Mouse (Mus musculus) MEL (cell line): ENCODE measurements around the gene Scn1b. TPM values are rescaled to one million over a fixed set of nuclear protein-coding genes. Genes with fewer than 3 reads are reported as not detected.

ENCODE experiments used
- DNase-seq: peaks from one replicate; pipeline ENCODE4 v3.0.0; 2011; ENCODE audit warnings: low read depth, low spot score
- H3K27ac ChIP-seq: 2 replicates; pipeline ENCODE4 v1.5.1; 2012; ENCODE audit warnings: low read depth, mild to moderate bottlenecking, control low read depth, low read length, moderate library complexity; ENCODE audit not compliant: control insufficient read depth
- H3K27me3 ChIP-seq, 2 experiments: fragments of 150-350 bp in 1 of 2; sonication (generic) in 1 of 2; 2 replicates each; pipeline ENCODE4 v1.6.1; 2012; ENCODE audit warnings: low read length in 2 of 2, mild to moderate bottlenecking in 2 of 2, improper control_type of control experiment in 1 of 2, moderate library complexity in 1 of 2; ENCODE audit not compliant: insufficient read depth in 2 of 2, control insufficient read depth in 1 of 2
- H3K36me3 ChIP-seq, 2 experiments: 2 replicates each; pipeline ENCODE4 v1.6.1; 2012 to 2014; ENCODE audit warnings: low read length in 2 of 2, improper control_type of control experiment in 1 of 2, inconsistent platforms in 1 of 2, mild to moderate bottlenecking in 1 of 2; ENCODE audit not compliant: insufficient read depth in 2 of 2, control insufficient read depth in 1 of 2
- H3K4me1 ChIP-seq, 2 experiments: fragments of 150-350 bp in 1 of 2; sonication (generic) in 1 of 2; 2 replicates each; pipeline ENCODE4 v1.6.1; 2012; ENCODE audit warnings: low read length in 2 of 2, improper control_type of control experiment in 1 of 2, mild to moderate bottlenecking in 1 of 2; ENCODE audit not compliant: insufficient read depth in 2 of 2, control insufficient read depth in 1 of 2
- H3K4me3 ChIP-seq, 2 experiments: fragments of 150-350 bp in 1 of 2; sonication (generic) in 1 of 2; 2 replicates each; pipeline ENCODE4 v1.5.1; 2012; ENCODE audit warnings: low read depth in 2 of 2, low read length in 2 of 2, mild to moderate bottlenecking in 2 of 2, moderate library complexity in 2 of 2, control low read depth in 1 of 2, improper control_type of control experiment in 1 of 2; ENCODE audit not compliant: control insufficient read depth in 1 of 2, insufficient read depth in 1 of 2
- H3K79me2 ChIP-seq: 2 replicates; pipeline ENCODE4 v1.6.1; 2012; ENCODE audit warnings: mild to moderate bottlenecking, low read length, moderate library complexity; ENCODE audit not compliant: control insufficient read depth, poor library complexity, insufficient read depth
- H3K9ac ChIP-seq: 2 replicates; pipeline ENCODE4 v1.6.1; 2012; ENCODE audit warnings: low read depth, mild to moderate bottlenecking, control low read depth, low read length, moderate library complexity; ENCODE audit not compliant: control insufficient read depth, poor library complexity, severe bottlenecking
- H3K9me3 ChIP-seq: fragments of 150-350 bp; sonication (generic); replicated peaks from 2 replicates; pipeline ENCODE4 v1.6.1; 2012; ENCODE audit warnings: mild to moderate bottlenecking, low read length, improper control_type of control experiment, moderate library complexity; ENCODE audit not compliant: insufficient read depth
- BHLHE40 ChIP-seq: IDR thresholded peaks from 2 replicates; pipeline ENCODE4 v1.6.1; 2012; ENCODE audit warnings: low read depth, mild to moderate bottlenecking, inconsistent platforms, low read length, improper control_type of control experiment, borderline replicate concordance
- CHD1 ChIP-seq: IDR thresholded peaks from 2 replicates; pipeline ENCODE4 v1.6.1; 2012; ENCODE audit warnings: low read depth, mild to moderate bottlenecking, inconsistent platforms, low read length, improper control_type of control experiment
- CHD2 ChIP-seq: IDR thresholded peaks from 2 replicates; pipeline ENCODE4 v1.6.1; 2011; ENCODE audit warnings: low read length, improper control_type of control experiment
- CTCF ChIP-seq, 3 experiments: IDR thresholded peaks in 2 of 3; conservative IDR thresholded peaks in 1 of 3; 2 replicates each; pipeline ENCODE4 v1.5.1; 2011 to 2012; ENCODE audit warnings: low read length in 3 of 3, low read depth in 2 of 3, mild to moderate bottlenecking in 2 of 3, improper control_type of control experiment in 1 of 3, inconsistent platforms in 1 of 3, mixed read lengths in 1 of 3, moderate library complexity in 1 of 3; ENCODE audit not compliant: control insufficient read depth in 1 of 3, insufficient read depth in 1 of 3, poor library complexity in 1 of 3, severe bottlenecking in 1 of 3
- E2F4 ChIP-seq: IDR thresholded peaks from 2 replicates; pipeline ENCODE4 v1.6.1; 2011; ENCODE audit warnings: low read depth, low read length, improper control_type of control experiment, borderline replicate concordance
- ELF1 ChIP-seq: IDR thresholded peaks from 2 replicates; pipeline ENCODE4 v1.6.1; 2014; ENCODE audit warnings: low read depth, mild to moderate bottlenecking, inconsistent platforms, low read length, improper control_type of control experiment, moderate library complexity
- ETS1 ChIP-seq: IDR thresholded peaks from 2 replicates; pipeline ENCODE4 v1.6.1; 2012; ENCODE audit warnings: low read depth, mild to moderate bottlenecking, inconsistent platforms, low read length, improper control_type of control experiment, moderate library complexity
- GABPA ChIP-seq: IDR thresholded peaks from 2 replicates; pipeline ENCODE4 v1.6.1; 2012; ENCODE audit warnings: low read depth, mild to moderate bottlenecking, inconsistent platforms, low read length, improper control_type of control experiment, moderate library complexity
- HCFC1 ChIP-seq: IDR thresholded peaks from 2 replicates; pipeline ENCODE4 v1.6.1; 2012; ENCODE audit warnings: low read depth, mild to moderate bottlenecking, inconsistent platforms, low read length, improper control_type of control experiment, moderate library complexity
- MAFK ChIP-seq: IDR thresholded peaks from 2 replicates; pipeline ENCODE4 v1.6.1; 2011; ENCODE audit warnings: low read depth, mild to moderate bottlenecking, low read length, improper control_type of control experiment, borderline replicate concordance
- MAZ ChIP-seq: IDR thresholded peaks from 2 replicates; pipeline ENCODE4 v1.6.1; 2012; ENCODE audit warnings: low read depth, mild to moderate bottlenecking, inconsistent platforms, low read length, improper control_type of control experiment
- MYB ChIP-seq: IDR thresholded peaks from 2 replicates; pipeline ENCODE4 v1.6.1; 2011; ENCODE audit warnings: mild to moderate bottlenecking, low read depth, low read length, improper control_type of control experiment
- MYC ChIP-seq: IDR thresholded peaks from 2 replicates; pipeline ENCODE4 v1.6.1; 2011; ENCODE audit warnings: low read depth, mild to moderate bottlenecking, low read length, improper control_type of control experiment, moderate library complexity
- NELFE ChIP-seq: IDR thresholded peaks from 2 replicates; pipeline ENCODE4 v1.6.1; 2011; ENCODE audit warnings: low read depth, low read length, improper control_type of control experiment
- POLR2AphosphoS2 ChIP-seq: IDR thresholded peaks from 2 replicates; pipeline ENCODE4 v1.6.1; 2011; ENCODE audit warnings: low read length, improper control_type of control experiment
- POLR2AphosphoS5 ChIP-seq: IDR thresholded peaks from 2 replicates; pipeline ENCODE4 v1.6.1; 2012; ENCODE audit warnings: low read depth, borderline replicate concordance, mild to moderate bottlenecking, inconsistent platforms, low read length, moderate library complexity, mixed read lengths
- RAD21 ChIP-seq: IDR thresholded peaks from 2 replicates; pipeline ENCODE4 v1.6.1; 2011; ENCODE audit warnings: mild to moderate bottlenecking, low read depth, low read length, improper control_type of control experiment
- SIN3A ChIP-seq: IDR thresholded peaks from 2 replicates; pipeline ENCODE4 v1.6.1; 2012; ENCODE audit warnings: low read length, improper control_type of control experiment, inconsistent platforms
- UBTF ChIP-seq: IDR thresholded peaks from 2 replicates; pipeline ENCODE4 v1.6.1; 2012; ENCODE audit warnings: low read depth, mild to moderate bottlenecking, inconsistent platforms, low read length, improper control_type of control experiment, moderate library complexity, borderline replicate concordance; ENCODE audit not compliant: insufficient read depth
- ZC3H11A ChIP-seq: IDR thresholded peaks from 2 replicates; pipeline ENCODE4 v1.6.1; 2012; ENCODE audit warnings: low read depth, mild to moderate bottlenecking, inconsistent platforms, low read length, improper control_type of control experiment
- ZKSCAN1 ChIP-seq: IDR thresholded peaks from 2 replicates; pipeline ENCODE4 v1.6.1; 2012; ENCODE audit warnings: low read depth, mild to moderate bottlenecking, inconsistent platforms, low read length, improper control_type of control experiment, moderate library complexity
- ZMIZ1 ChIP-seq: IDR thresholded peaks from 2 replicates; pipeline ENCODE4 v1.6.1; 2012; ENCODE audit warnings: low read depth, mild to moderate bottlenecking, inconsistent platforms, low read length, improper control_type of control experiment, moderate library complexity
- ZNF384 ChIP-seq: IDR thresholded peaks from 2 replicates; pipeline ENCODE4 v1.6.1; 2012; ENCODE audit warnings: low read depth, mild to moderate bottlenecking, inconsistent platforms, low read length, improper control_type of control experiment
- polyA plus RNA-seq, 2 experiments: library from polyadenylated mRNA; stranded (reverse) in 1 of 2; unstranded in 1 of 2; fragments of >175 nt in 1 of 2; fragments of >200 nt in 1 of 2; gene quantifications; 2 replicates each; pipeline versions ENCODE4 v1.2.1 to v1.2.4; 2012; ENCODE audit warnings: low replicate concordance in 2 of 2, low read depth in 1 of 2; ENCODE audit not compliant: insufficient read length in 2 of 2, insufficient read depth in 1 of 2, missing spikeins in 1 of 2
- total RNA-seq: library from RNA; depleted of rRNA; stranded (reverse); fragments of 300-350 nt; gene quantifications from 2 replicates; pipeline ENCODE4 v1.2.3, GENCODE M21; 2012

The Scn1b gene
- total and polyA plus RNA-seq, 3 experiments, result not detected

GRCm38 (mm10) chr7:31155296-31156033, 28.7 kb upstream of the Scn1b start, which contains the start of gene Gramd1a (continued):
- TF ChIP-seq ELF1 (no peak), UBTF (no peak), CHD1 (no peak)

GRCm38 (mm10) chr7:31153536-31154320, 26.9 kb upstream of the Scn1b start:
- Histone ChIP-seq H3K36me3 (peaks cover 0 to 9% of the 10 kb centered on the region in 2 experiments; a peak in 2 of 4 replicates), H3K27me3 (no peaks in the 10 kb centered on the region)
- TF ChIP-seq GABPA (no peak), CHD2 (no peak), RAD21 (no peak), MYC (no peak), HCFC1 (no peak), ETS1 (no peak), CHD1 (no peak), ZKSCAN1 (no peak)
- TF ChIP-seq, all 39 proteins: peak for 0
- Histone ChIP-seq H3K9ac (no peak overlapping the region), H3K4me3 (no peak overlapping the region), H3K9me3 (no peaks in the 10 kb centered on the region), H3K4me1 (peaks cover 0 to 26% of the 10 kb centered on the region in 2 experiments; a peak in 2 of 4 replicates), H3K27ac (no peak overlapping the region), H3K79me2 (peaks cover 18% of the 10 kb centered on the region)
- no peak for DNase-seq

- peak overlapping the region; percentile 80 to 98 for H3K4me3 ChIP-seq
- peaks cover 23% of the 10 kb centered on the region for H3K79me2 ChIP-seq
- H3K4me1 ChIP-seq, result peaks cover 0 to 30% of the 10 kb centered on the region in 2 experiments; a peak in 3 of 4 replicates
- no peaks in the 10 kb centered on the region for H3K27me3 ChIP-seq
- no peaks in the 10 kb centered on the region for H3K9me3 ChIP-seq
- peak overlapping the region; percentile 82 for H3K27ac ChIP-seq
- peak overlapping the region; percentile 93 for H3K9ac ChIP-seq
- peak; percentile 87 for DNase-seq
- peaks cover 0 to 9% of the 10 kb centered on the region in 2 experiments; a peak in 2 of 4 replicates for H3K36me3 ChIP-seq
- TF ChIP-seq POLR2AphosphoS5, result no peak
- TF ChIP-seq RAD21, result no peak
- no peak for TF ChIP-seq CTCF (IDR thresholded peaks at IDR 0.05 in 2 of 3, conservative IDR thresholded peaks at IDR 0.05 in 1 of 3; ENCODE audit: control insufficient read depth in 1 of 3, insufficient read depth in 1 of 3, low read depth in 2 of 3, low read length in 3 of 3, poor library complexity in 1 of 3, severe bottlenecking in 1 of 3)
- TF ChIP-seq MAZ, result peak; percentile 1
- TF ChIP-seq E2F4, result 0 out of 2 replicates have a peak, but pooled peaks have one; percentile 18
- TF ChIP-seq ZMIZ1, result 0 out of 2 replicates have a peak, but pooled peaks have one; percentile 21
- no peak; the same call in 1 of the 2 replicates for TF ChIP-seq NELFE
- TF ChIP-seq MYB, result no peak
- TF ChIP-seq SIN3A, result peak; percentile 19; the same call in 1 of the 2 replicates
- TF ChIP-seq MAFK, result no peak
- no peak for TF ChIP-seq ZC3H11A
- TF ChIP-seq POLR2AphosphoS2, result no peak
- TF ChIP-seq ZNF384, result peak; percentile 70
- TF ChIP-seq GABPA, result no peak
- TF ChIP-seq BHLHE40, result 0 out of 2 replicates have a peak, but pooled peaks have one; percentile 30
- TF ChIP-seq ELF1, result peak; percentile 41; the same call in 1 of the 2 replicates
- TF ChIP-seq UBTF, result no peak
Observed at GRCm38 (mm10) chr7:31151301-31152241, 24.8 kb upstream of the Scn1b start.
